Mouse (Mus musculus) activated CD4-positive, CD25-positive, alpha-beta regulatory T cell, adult 9 weeks (primary cell): ENCODE measurements around the gene Gm4981. TPM values are rescaled to one million over a fixed set of nuclear protein-coding genes. Genes with fewer than 3 reads are reported as not detected.

Experiments used
- polyA plus RNA-seq: library from polyadenylated mRNA; unstranded; fragments of 100-300 nt; shearing (Covaris generic); gene quantifications from one replicate; pipeline ENCODE4 v1.2.1, GENCODE M21; 2017

Gene Gm4981
- polyA plus RNA-seq: not detected

DNA sequence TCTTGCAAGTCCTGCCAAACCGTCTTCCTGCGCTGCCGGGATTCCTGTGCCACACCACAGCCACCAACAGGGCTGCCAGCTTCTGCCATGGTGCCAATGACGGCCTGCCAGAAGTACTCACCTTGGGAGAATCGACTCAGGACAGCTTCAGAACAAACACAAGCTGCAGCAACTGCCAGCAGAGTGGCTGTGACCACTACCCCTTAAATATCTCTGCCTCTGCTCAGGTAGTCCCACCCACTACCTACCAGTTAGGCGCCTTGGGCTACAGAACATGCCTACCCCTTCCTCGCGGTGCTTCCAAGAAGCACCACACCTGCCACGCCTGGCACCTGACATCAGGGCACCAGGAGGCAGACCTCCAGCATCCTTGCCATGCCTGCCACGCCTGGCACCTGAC is at the start of gene Gm4981:
Gm4981 (minus strand) TSS at position 89 of the 400 bp plus-strand sequence.

DNA sequence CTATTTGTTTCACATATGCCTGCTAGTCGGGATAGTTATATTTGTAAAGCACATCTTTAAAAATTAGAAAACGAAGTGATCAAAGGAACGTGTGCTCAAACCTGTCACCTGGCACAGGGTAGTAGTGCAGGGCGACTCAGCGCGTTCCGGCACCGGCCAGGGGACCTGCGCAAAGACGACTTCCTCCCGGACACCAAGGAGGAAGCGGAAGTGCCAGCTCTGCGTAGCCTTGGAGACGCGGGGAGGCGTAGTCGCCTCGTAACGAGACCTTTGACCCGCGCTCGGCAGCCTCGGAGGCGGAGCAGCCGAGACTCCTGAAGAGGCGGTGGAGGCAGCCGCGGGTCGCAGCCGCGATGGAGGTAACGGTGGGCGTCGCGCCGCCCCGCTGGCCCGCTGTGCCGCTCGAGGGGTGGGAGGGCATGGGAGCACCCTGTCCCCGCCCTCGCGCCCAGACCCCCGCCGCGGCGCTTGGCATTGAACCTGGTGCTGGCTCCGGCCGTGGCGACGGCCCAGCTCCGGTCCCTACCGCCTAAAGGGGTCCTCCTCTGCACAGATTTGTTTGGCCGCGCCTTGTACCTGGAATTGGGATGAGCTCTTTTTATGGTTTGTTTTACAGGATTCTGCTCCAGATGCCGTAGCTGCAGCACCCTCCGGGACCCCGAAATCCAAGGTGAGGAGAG is 18.9 kb upstream of the Gm4981 start, which contains the start of gene Gcc2:
Gcc2 (plus strand) TSS at position 285 of the 680 bp plus-strand sequence.

DNA sequence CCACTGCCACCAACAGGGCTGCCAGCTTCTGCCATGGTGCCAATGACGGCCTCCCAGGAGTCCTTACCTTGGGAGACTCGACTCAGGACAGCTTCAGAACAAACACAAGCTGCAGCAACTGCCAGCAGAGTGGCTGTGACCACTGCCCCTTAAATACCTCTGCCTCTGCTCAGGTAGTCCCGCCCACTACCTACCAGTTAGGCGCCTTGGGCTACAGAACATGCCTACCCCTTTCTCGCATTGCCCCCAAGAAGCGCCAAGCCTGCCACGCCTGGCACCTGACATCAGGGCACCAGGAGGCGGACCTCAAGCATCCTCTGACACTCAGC is 3.9 kb downstream of the Gm4981 start, which contains the start of gene Duxf3:
Duxf3 (minus strand) TSS at position 35 of the 329 bp plus-strand sequence.

DNA sequence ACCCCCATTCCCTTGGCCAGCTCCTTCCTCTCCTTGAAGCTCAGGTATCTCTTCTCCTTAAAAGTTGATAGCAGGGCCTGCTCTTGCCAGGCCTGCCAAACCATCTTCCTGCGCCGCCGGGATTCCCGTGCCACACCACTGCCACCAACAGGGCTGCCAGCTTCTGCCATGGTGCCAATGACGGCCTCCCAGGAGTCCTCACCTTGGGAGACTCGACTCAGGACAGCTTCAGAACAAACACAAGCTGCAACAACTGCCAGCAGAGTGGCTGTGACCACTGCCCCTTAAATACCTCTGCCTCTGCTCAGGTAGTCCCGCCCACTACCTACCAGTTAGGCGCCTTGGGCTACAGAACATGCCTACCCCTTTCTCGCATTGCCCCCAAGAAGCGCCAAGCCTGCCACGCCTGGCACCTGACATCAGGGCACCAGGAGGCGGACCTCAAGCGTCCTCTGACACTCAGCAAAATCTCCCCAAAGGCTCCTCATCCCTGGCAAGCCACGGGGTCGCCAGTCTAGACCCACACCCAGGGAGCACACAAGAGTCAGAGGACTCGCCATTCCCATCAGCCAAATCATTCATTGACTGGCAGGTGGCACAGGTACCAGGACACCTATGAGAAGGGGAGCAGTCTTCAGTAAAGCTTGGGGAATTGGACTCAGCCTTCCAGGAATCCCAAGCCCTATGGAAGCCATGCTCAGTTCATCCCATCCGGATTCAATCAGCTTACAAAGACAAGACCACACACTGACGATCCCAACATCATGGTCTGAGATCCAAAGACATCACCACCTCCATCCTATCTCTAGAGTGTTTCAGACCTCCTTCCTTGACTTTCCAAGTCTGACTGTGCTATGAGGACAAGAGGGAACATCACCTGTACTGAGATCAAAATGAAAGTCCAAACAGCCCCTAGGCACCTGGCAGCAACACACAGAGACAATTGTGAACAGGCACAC is 11.4 kb downstream of the Gm4981 start, which contains the start of gene AW822073:
AW822073 (minus strand) TSS at position 104 of the 959 bp plus-strand sequence.

Other genes with a start within 250 kb of the Gm4981 start
- 0.37 TPM for gene AW822073, start 11.8 kb downstream of the Gm4981 start, polyA plus RNA-seq
- gene Duxf3, start 4.0 kb downstream of the Gm4981 start, polyA plus RNA-seq: not detected
- 72.0 TPM for gene Gcc2, start 18.8 kb upstream of the Gm4981 start, polyA plus RNA-seq
- 111 TPM for gene Lims1, start 86.8 kb upstream of the Gm4981 start, polyA plus RNA-seq
- 76.8 TPM for gene Ranbp2, start 210.2 kb upstream of the Gm4981 start, polyA plus RNA-seq